Mouse (Mus musculus) thymus, postnatal 36 days (tissue): ENCODE data around the gene Trim46.

ENCODE experiments used
- DNase-seq, 2 experiments: peaks; one replicate each; pipeline ENCODE4 v3.0.0; 2022; ENCODE audit warnings: mixed read lengths in 2 of 2

Gene Trim46

DNA sequence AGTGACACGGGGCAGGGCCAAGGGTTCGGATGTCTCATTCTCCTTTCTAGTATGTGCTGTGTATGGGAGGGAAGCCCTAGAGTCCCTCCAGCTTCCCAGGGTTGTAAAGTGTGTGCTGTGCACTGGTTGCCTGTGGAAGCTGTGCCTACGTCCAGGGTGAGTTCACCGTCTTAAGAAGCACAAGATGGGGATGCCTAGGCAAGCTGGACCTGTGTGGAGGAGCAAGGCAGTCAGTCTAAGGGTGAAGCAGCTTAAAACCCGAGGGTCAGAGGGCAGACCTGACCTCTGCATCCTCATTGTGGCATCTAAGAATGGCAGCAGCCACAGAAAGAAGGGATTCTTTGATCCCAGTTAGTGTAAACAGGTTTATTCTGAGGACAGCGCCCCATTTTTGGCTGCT is 37.4 kb downstream of the Trim46 start:
- no peak for DNase-seq

GRCm38 (mm10) chr3:89208075-89208657 is 37.9 kb downstream of the Trim46 start:
- DNase-seq, result no peak

DNA sequence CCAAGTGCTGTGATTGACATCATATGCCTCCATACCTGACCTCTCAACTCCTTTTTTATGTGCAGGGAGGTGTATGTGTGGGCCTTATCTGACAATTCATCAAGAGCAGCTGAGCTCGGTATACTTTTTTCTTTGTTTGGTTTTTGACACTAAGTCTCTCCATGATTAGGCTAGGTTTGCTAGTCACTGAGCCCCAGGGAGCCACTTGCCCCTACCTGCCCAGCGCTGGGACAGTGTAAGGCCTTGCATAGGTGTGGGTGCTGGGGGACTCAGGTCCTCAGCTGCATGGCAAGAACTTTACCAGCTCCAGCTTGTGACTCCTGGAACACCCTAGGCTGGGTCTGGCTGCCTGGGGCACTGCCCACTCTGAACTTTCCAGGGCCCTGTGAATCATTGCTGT is 39.4 kb downstream of the Trim46 start:
- no peak for DNase-seq

- no peak for DNase-seq
These were observed 40.0 kb downstream of the Trim46 start for GRCm38 (mm10) chr3:89206079-89206478.

DNA sequence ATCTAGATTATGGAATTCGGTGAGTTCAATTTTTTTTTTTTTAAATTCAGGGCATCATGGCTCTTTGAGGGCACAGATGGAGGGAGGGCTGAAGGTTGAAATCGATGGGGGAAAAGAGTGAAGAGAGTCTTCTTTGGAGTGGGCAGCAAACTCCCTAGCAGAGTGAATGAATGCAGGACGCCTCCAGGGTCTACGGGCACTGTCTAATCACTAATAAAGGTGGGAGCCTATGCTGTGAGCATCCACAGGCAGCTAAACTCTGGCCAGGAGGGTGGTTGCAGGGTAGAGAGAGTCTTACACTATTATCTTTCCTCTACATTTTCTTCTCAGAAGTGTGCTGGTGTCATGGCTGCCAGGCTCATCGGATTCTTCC is 43.0 kb downstream of the Trim46 start:
- no peak for DNase-seq

DNA sequence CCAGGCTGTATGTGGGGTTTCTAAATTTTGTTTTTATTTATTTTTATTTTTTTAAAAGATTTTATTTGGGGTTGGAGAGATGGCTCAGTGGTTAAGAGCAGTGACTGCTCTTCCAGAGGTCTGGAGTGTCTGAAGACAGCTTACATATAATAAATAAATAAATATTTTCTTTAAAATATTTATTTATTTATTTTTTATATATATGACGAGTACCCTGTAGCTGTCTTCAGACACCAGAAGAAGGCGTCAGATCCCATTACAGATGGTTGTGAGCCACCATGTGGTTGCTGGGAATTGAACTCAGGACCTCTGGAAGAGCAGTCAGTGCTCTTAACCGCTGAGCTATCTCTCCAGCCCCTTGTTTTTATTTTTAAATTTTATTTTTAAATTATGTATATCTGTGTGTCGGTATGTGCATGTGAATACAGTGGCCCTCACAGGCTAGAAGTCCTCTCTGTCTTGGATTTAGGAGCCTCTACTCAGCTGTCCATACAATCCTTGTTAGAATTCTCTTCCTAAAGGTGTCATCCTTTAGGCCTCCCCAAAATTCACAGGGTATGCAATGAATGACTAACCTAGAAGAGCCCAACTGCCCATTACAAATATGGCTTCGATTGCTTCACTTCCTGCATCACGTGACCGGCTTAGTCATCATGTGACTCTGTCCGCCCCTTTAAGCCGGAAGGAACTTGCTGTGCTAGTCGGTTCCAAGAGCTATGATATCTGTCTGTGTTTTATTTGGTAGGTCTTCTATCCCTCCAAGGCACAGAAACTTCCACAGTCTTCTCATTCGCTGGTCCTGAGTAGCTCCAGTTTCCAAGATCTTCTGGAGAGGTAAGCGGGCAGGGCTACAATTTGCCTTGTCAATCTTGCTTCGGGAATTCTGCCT is 43.6 kb downstream of the Trim46 start, which contains the start of gene Gba:
Gene Gba (plus strand): TSS at position 676 of the 889 bp plus-strand sequence.
- DNase-seq, result peak; percentile 82

GRCm38 (mm10) chr3:89199839-89200238 is 46.3 kb downstream of the Trim46 start:
- no peak for DNase-seq

DNA sequence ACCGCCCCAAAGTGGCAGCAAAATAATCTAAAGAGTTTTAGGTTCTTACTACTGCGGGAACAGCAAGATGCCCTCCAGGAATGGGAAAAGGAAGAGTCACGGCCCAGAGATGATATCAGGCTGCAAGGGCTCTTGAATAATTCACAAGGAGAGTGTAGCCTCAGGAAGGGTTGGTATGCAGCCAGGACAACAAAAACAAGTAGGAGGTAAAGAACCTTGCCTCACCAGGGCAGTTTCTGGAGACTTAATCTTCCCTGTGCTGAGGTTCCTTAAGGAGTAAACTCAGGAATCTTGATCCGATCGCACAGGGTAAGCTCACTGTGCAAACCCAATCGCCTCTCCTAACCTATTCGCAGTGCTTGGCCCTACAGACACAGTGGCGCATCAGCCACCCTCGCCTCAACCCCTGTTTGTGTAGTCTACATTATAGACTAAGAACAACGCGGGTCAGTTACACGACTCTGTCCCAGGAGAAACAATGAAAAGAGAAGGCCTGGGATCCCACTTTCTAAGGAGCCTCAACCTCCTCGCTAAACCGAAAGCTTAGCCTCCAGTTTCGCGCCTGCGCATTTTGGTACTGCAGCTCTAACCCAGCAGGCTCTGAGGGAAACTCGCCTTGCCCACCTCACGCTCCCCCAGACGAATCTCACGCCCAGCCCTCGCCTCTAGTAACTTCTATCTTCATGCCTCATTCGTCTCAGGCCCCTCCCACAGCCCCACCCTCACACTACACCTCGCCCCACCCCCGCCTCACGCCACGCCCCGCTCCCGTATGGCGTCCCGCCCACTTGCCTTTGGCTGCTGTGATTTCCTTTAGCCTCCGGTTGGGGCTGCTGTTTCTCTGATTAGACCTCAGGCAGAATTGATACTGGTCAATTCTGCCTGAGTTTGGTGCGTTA is 49.9 kb downstream of the Trim46 start:
- DNase-seq, result peak; percentile 90 to 95

- peak; percentile 68 to 69 for DNase-seq
These were observed 52.3 kb downstream of the Trim46 start for GRCm38 (mm10) chr3:89193853-89194252.

DNA sequence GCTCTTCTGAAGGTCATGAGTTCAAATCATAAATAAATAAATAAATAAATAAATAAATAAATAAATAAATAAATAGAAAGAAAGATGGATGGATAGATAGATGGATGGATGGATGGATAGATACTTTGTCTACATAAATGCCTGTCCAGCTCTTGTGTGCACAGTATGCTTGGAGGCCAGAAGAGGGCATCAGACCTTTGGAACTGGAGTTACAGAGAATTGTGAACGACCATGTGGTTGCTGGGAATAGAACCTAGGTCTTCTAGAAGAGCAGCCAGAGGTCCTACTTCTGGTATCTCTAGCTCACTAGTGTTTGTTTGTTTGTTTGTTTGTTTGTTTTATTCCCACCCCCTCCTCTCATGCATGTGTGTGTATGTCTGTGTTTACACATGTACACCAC is 52.8 kb downstream of the Trim46 start:
- no peak for DNase-seq

DNA sequence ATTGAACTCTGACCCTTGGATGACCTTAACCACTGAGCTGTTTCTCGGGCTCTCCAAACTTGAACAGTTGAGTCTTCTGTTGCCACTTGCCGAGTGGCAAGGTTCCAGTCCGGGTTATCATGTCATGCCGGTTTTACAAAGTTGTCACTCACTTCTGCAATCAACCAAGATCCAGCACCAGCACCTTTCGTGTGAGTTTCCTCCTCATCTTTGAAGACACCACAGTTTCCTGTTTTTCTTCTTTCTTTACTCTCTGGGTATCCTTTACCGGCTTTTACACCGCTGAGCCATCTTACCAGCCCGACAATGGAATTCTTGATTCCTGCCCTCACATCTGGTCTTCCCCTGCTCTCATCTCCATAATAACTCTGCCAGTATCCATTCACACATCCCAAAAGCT is 55.7 kb downstream of the Trim46 start:
- peak; percentile 57 to 58 for DNase-seq

DNA sequence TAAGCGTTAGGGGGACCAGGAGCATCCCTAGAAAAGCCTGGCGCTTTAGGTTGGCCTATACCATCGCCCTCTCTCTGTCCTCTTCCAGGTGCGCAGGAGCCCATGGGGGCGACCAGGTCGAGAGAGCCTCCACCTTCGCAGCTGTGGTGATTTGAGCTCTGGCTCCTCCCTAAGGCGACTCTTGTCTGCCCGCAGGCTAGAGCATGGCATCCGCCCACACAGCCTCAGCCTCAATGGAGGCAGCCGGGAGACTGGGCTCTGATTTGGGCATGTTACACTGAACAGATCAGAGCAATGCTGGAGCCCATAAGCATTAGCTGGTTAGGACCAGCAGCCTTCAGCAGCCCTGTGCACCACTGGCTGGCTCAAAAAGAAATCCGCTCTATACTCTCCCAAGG is 57.6 kb downstream of the Trim46 start:
- DNase-seq, result peak; percentile 67 to 74

- DNase-seq, result peak; percentile 71 to 75
These were observed 58.2 kb downstream of the Trim46 start for GRCm38 (mm10) chr3:89187690-89188477.

GRCm38 (mm10) chr3:89187197-89187596 is 58.9 kb downstream of the Trim46 start:
- DNase-seq, result peak; percentile 77 to 88
